ENCODE assay signal across 9 mouse cellular contexts in genomic region chr7:95617370-95617769, GRCm38 (mm10).
A peak's percentile ranks its signal among the peaks of the same experiment; 100 is the strongest.
DNase-seq lines count a peak whose midpoint lies in the region; ATAC-seq lines count a peak whose summit lies in the region.
"Had no signal": no experiment of that assay in that cellular context is flagged by ENCODE, and none has a peak within 500 bp of the region (broad histone marks: within the 10 kb centered on the region; RNA-seq: fewer than 3 reads in every experiment).

No protein-coding gene starts in this region.

- H3K36me3 ChIP-seq in kidney, embryonic 16.5 days (ENCODE audit: insufficient read depth, low read length), result no peaks in the 10 kb centered on the region
- H3K36me3 ChIP-seq: limb, embryonic 13.5 days had no signal

- no peaks in the 10 kb centered on the region for H3K4me1 ChIP-seq in kidney, embryonic 16.5 days (ENCODE audit: insufficient read depth, low read length)
- H3K4me1 ChIP-seq: limb, embryonic 13.5 days had no signal

- no peaks in the 10 kb centered on the region for H3K9me3 ChIP-seq in kidney, embryonic 16.5 days (ENCODE audit: low read length)
- H3K9me3 ChIP-seq: limb, embryonic 13.5 days had no signal

- WGBS in kidney, embryonic 16.5 days, result 62% methylated on average over 2 of the region's 2 CpGs

- peak; percentile 10 for DNase-seq in adrenal gland, adult 2 months
- DNase-seq in adrenal gland, adult 8-10 months, result no peak
- peak; percentile 47 for DNase-seq in kidney, postnatal 10 days
- DNase-seq in layer of hippocampus, adult 9-11 months, result peak; percentile 29
- peak; percentile 68 to 69 for DNase-seq in right cerebral cortex, postnatal 10 days (ENCODE audit: low spot score in 2 of 2)
- DNase-seq in ovary, postnatal 10 days (ENCODE audit: low spot score), result no peak

- no peak overlapping the region for H3K4me3 ChIP-seq in kidney, embryonic 16.5 days (ENCODE audit: low read length)
- H3K4me3 ChIP-seq: limb, embryonic 13.5 days had no signal

- no peak overlapping the region for H3K9ac ChIP-seq in kidney, embryonic 16.5 days (replicated peaks; ENCODE audit: low read length)
- H3K9ac ChIP-seq: limb, embryonic 13.5 days had no signal

- no peak for ATAC-seq in kidney, embryonic 16.5 days (ENCODE audit: low FRiP score, low TSS enrichment)
- ATAC-seq in megakaryocyte, adult 5-6 weeks (ENCODE audit: poor library complexity, severe bottlenecking), result no peak

- no peak overlapping the region for H3K27ac ChIP-seq in kidney, embryonic 16.5 days (ENCODE audit: low read length)
- H3K27ac ChIP-seq: limb, embryonic 13.5 days had no signal

- no peak overlapping the region for H3K4me2 ChIP-seq in kidney, embryonic 16.5 days (replicated peaks; ENCODE audit: low read depth, low read length)
- H3K4me2 ChIP-seq: limb, embryonic 13.5 days had no signal

- no peaks in the 10 kb centered on the region for H3K27me3 ChIP-seq in kidney, embryonic 16.5 days (ENCODE audit: insufficient read depth, low read length)
- H3K27me3 ChIP-seq: limb, embryonic 13.5 days had no signal

Comparison
In these comparisons a context has a peak if more than half of its experiments do, and no peak if none do; other contexts are left out.
1. DNase-seq: peak in adrenal gland, adult 2 months (single experiment), kidney, postnatal 10 days (single experiment), layer of hippocampus, adult 9-11 months (single experiment) and right cerebral cortex, postnatal 10 days (2 of 2); none in adrenal gland, adult 8-10 months (single experiment) and ovary, postnatal 10 days (single experiment).